16 mouse cellular contexts compared by ENCODE assay signal in the genomic region with DNA sequence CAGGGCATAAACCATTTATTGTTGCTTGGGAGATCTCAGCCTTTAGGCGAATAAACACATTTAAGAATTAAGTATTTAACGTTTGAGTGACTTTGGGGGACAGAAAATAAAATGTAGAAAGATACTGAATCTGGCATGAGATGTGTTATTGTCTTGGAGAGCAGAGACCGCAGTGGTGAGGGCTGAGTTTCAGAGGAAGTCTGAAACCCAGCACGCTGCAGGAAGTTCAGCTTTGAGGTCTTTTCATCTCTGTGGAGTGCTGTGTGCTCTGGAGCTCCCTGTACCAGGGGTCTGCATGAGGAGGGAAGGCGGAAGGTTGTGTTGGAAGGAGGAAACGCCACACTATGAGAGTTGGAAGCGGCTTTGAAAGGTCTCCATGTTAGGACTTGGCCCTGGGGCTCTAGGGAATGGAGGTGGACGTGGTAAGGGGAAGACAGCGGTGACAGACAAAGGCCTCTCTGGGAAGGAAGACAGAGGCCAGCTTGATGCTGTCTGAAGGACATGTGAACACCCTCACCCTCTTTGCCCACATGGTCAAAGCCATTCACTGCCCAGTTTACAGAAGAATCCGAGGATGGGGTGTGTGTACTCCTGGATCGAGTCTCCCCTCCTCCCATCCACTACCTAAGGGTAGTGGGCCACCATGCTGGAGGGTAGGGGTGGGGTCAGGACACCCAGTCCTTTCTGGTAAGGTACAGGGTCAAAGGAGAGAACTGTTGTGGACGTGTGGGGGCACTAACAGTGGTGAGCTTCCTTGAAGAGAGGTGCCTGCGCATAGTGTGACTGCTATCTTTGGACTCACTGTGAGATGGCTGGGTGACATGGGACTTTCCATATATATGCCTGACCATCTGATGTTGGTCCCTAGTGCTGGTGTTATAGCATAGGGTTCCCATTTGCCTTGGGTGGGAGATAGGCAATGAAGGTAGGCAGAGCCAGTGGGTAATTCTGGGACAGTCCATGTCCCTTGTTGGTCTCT. TPM values are rescaled to one million over a fixed set of nuclear protein-coding genes. Genes with fewer than 3 reads are reported as not detected.
DNase-seq lines count a peak whose midpoint lies in the region; ATAC-seq and TF ChIP-seq lines count a peak whose summit lies in the region.
"Had no signal": no experiment of that assay in that cellular context is flagged by ENCODE, and none has a peak within 500 bp of the region (broad histone marks: within the 10 kb centered on the region; RNA-seq: fewer than 3 reads in every experiment).

No protein-coding gene starts in this region.

- peaks cover 1% of the 10 kb centered on the region; the same call in 1 of the 2 replicates for H3K36me3 ChIP-seq in small intestine, adult 2 months (ENCODE audit: control insufficient read depth, insufficient read depth, low read length)
- no peaks in the 10 kb centered on the region for H3K36me3 ChIP-seq in forebrain, embryonic 11.5 days (ENCODE audit: control insufficient read depth, insufficient read depth, low read length)
- H3K36me3 ChIP-seq in forebrain, embryonic 13.5 days (ENCODE audit: poor library complexity, severe bottlenecking) = no peaks in the 10 kb centered on the region
- H3K36me3 ChIP-seq: embryonic facial prominence, embryonic 12.5 days; forebrain, embryonic 15.5 days; hindbrain, embryonic 13.5 days; neural tube, embryonic 12.5 days had no signal

- H3K9me3 ChIP-seq in forebrain, embryonic 11.5 days (ENCODE audit: control insufficient read depth, low read length) = no peaks in the 10 kb centered on the region
- no peaks in the 10 kb centered on the region for H3K9me3 ChIP-seq in forebrain, embryonic 13.5 days (replicated peaks)
- H3K9me3 ChIP-seq: embryonic facial prominence, embryonic 12.5 days; forebrain, embryonic 15.5 days; hindbrain, embryonic 13.5 days; neural tube, embryonic 12.5 days had no signal

- no peak for TF ChIP-seq CTCF in small intestine, adult 2 months (IDR thresholded peaks at IDR 0.05; ENCODE audit: extremely low read depth, insufficient read length, insufficient replicate concordance, low read depth, low read length)

- peak; percentile 58 for ATAC-seq in CD4-positive, CD25-positive, alpha-beta regulatory T cell, adult 4 months
- peak; percentile 54 for ATAC-seq in inflammation-experienced regulatory T-cells, adult 6 months
- no peak for ATAC-seq in forebrain, embryonic 11.5 days (replicated peaks; ENCODE audit: low FRiP score)
- no peak for ATAC-seq in forebrain, embryonic 13.5 days
- ATAC-seq: forebrain, embryonic 15.5 days had no signal

- WGBS in small intestine, adult 2 months = 77% methylated on average over 13 of the region's 13 CpGs
- WGBS in forebrain, embryonic 11.5 days = 81% methylated on average over 13 of the region's 13 CpGs
- 88% methylated on average over 13 of the region's 13 CpGs for WGBS in forebrain, embryonic 13.5 days

- peak; percentile 39 to 48 for DNase-seq in B cell, adult 2 months
- DNase-seq in right cerebral cortex, adult 2 months (ENCODE audit: low spot score in 2 of 2) = no peak
- DNase-seq in forebrain, embryonic 11.5 days (ENCODE audit: low spot score) = no peak
- DNase-seq: adrenal gland, postnatal 10 days; cerebellum, adult 2 months; kidney, postnatal 14 days; lung, adult 2 months; right cerebral cortex, postnatal 25 days had no signal

- H3K27ac ChIP-seq in small intestine, adult 2 months (ENCODE audit: insufficient read depth, low read depth, low read length) = peak overlapping the region; percentile 77
- no peak overlapping the region for H3K27ac ChIP-seq in forebrain, embryonic 11.5 days (ENCODE audit: low read depth, low read length)
- no peak overlapping the region for H3K27ac ChIP-seq in forebrain, embryonic 13.5 days
- H3K27ac ChIP-seq: embryonic facial prominence, embryonic 12.5 days; forebrain, embryonic 15.5 days; hindbrain, embryonic 13.5 days; neural tube, embryonic 12.5 days had no signal

- no peaks in the 10 kb centered on the region for H3K27me3 ChIP-seq in small intestine, adult 2 months (ENCODE audit: control insufficient read depth, insufficient read depth, low read length)
- H3K27me3 ChIP-seq in forebrain, embryonic 11.5 days (ENCODE audit: control insufficient read depth, insufficient read depth, low read length) = no peaks in the 10 kb centered on the region
- H3K27me3 ChIP-seq in forebrain, embryonic 13.5 days = no peaks in the 10 kb centered on the region
- H3K27me3 ChIP-seq: forebrain, embryonic 15.5 days; hindbrain, embryonic 13.5 days; neural tube, embryonic 12.5 days had no signal

- TF ChIP-seq POLR2A in small intestine, adult 2 months (IDR thresholded peaks at IDR 0.05; ENCODE audit: low read depth, low read length) = no peak

- peak overlapping the region; percentile 45 for H3K4me3 ChIP-seq in small intestine, adult 2 months (ENCODE audit: low read depth, low read length)
- no peak overlapping the region for H3K4me3 ChIP-seq in forebrain, embryonic 11.5 days (ENCODE audit: low read depth, low read length)
- no peak overlapping the region for H3K4me3 ChIP-seq in forebrain, embryonic 13.5 days
- H3K4me3 ChIP-seq: embryonic facial prominence, embryonic 12.5 days; forebrain, embryonic 15.5 days; hindbrain, embryonic 13.5 days; neural tube, embryonic 12.5 days had no signal

- no peak overlapping the region for H3K4me2 ChIP-seq in forebrain, embryonic 11.5 days (ENCODE audit: low read depth, low read length, severe bottlenecking)
- H3K4me2 ChIP-seq in forebrain, embryonic 13.5 days = no peak overlapping the region
- H3K4me2 ChIP-seq: embryonic facial prominence, embryonic 12.5 days; forebrain, embryonic 15.5 days; hindbrain, embryonic 13.5 days; neural tube, embryonic 12.5 days had no signal

- peaks cover 7% of the 10 kb centered on the region for H3K4me1 ChIP-seq in small intestine, adult 2 months (ENCODE audit: control insufficient read depth, insufficient read depth, insufficient read length, low read length)
- H3K4me1 ChIP-seq in forebrain, embryonic 11.5 days (replicated peaks; ENCODE audit: control insufficient read depth, insufficient read depth, low read length) = no peaks in the 10 kb centered on the region
- H3K4me1 ChIP-seq in forebrain, embryonic 13.5 days = no peaks in the 10 kb centered on the region
- H3K4me1 ChIP-seq: forebrain, embryonic 15.5 days; neural tube, embryonic 12.5 days had no signal

- no peak overlapping the region for H3K9ac ChIP-seq in forebrain, embryonic 11.5 days (ENCODE audit: low read length)
- no peak overlapping the region for H3K9ac ChIP-seq in forebrain, embryonic 13.5 days
- H3K9ac ChIP-seq: embryonic facial prominence, embryonic 12.5 days; forebrain, embryonic 15.5 days; hindbrain, embryonic 13.5 days; neural tube, embryonic 12.5 days had no signal

RNA-seq across cellular contexts. Expression of a gene that starts 18.4 kb away (rescaled TPM):
- 100 to 1,000 TPM in 1 of 2 experiments, 10 to 100 TPM in 1; 79.4 to 143 TPM for polyA plus RNA-seq in CD4-positive, CD25-positive, alpha-beta regulatory T cell, adult 4 months (2017; shearing (Covaris generic))
- 100 to 1,000 TPM in 1 of 3 experiments, 10 to 100 TPM in 2; 93.6 to 134 (median 97.2) TPM for polyA plus RNA-seq in inflammation-experienced regulatory T-cells, adult 6 months (2017; shearing (Covaris generic))
- 6.4 and 7.7 TPM in 2 replicates for polyA plus RNA-seq in small intestine, adult 2 months (2012; rRNA removed)
- 3.0 and 3.4 TPM in 2 replicates for polyA plus RNA-seq in forebrain, embryonic 11.5 days (2014; fragmentation: Nextera tagmentation; extraction: Ambion mirVana)
- polyA plus RNA-seq in forebrain, embryonic 13.5 days (2015; fragmentation: Nextera tagmentation; extraction: Ambion mirVana) = 1.5 TPM in 2 replicates

Comparison
In these comparisons a context has a peak if more than half of its experiments do, and no peak if none do; other contexts are left out.
1. DNase-seq: peak in B cell, adult 2 months (2 of 2); none in right cerebral cortex, adult 2 months (0 of 2) and forebrain, embryonic 11.5 days (single experiment).
2. ATAC-seq: peak in CD4-positive, CD25-positive, alpha-beta regulatory T cell, adult 4 months (single experiment) and inflammation-experienced regulatory T-cells, adult 6 months (single experiment); none in forebrain, embryonic 11.5 days (single experiment) and forebrain, embryonic 13.5 days (single experiment).